Mouse (Mus musculus) small intestine, adult 2 months (tissue): ENCODE results near the gene Rbks. TPM values are rescaled to one million over a fixed set of nuclear protein-coding genes. Genes with fewer than 3 reads are reported as not detected.
A peak's percentile ranks its signal among the peaks of the same experiment; 100 is the strongest.

Experiments used
- H3K27ac ChIP-seq: fragments of 200-500 bp; 2 replicates; pipeline ENCODE4 v1.5.1; 2012; ENCODE audit warnings: low read depth, low read length, control low read depth, inconsistent platforms; ENCODE audit not compliant: insufficient read depth
- H3K27me3 ChIP-seq: fragments of 200-500 bp; 2 replicates; pipeline ENCODE4 v1.6.1; 2012; ENCODE audit warnings: mild to moderate bottlenecking, moderate library complexity, low read length, inconsistent platforms; ENCODE audit not compliant: control insufficient read depth, insufficient read depth
- H3K36me3 ChIP-seq: fragments of 200-500 bp; 2 replicates; pipeline ENCODE4 v1.6.1; 2012; ENCODE audit warnings: mild to moderate bottlenecking, low read length, control low read depth, inconsistent platforms; ENCODE audit not compliant: control insufficient read depth, insufficient read depth
- H3K4me1 ChIP-seq: fragments of 200-500 bp; 2 replicates; pipeline ENCODE4 v1.6.1; 2012; ENCODE audit warnings: low read length, inconsistent platforms, mixed read lengths; ENCODE audit not compliant: control insufficient read depth, insufficient read depth, insufficient read length
- H3K4me3 ChIP-seq: fragments of 200-500 bp; 2 replicates; pipeline ENCODE4 v1.5.1; 2012; ENCODE audit warnings: low read depth, mild to moderate bottlenecking, control low read depth, inconsistent platforms, low read length, moderate library complexity
- CTCF ChIP-seq: fragments of 200-500 bp; IDR thresholded peaks from 2 replicates; pipeline ENCODE4 v1.5.1; 2012; ENCODE audit warnings: low read depth, mild to moderate bottlenecking, control low read depth, inconsistent platforms, low read length, moderate library complexity, mixed read lengths; ENCODE audit not compliant: insufficient replicate concordance, insufficient read length; ENCODE audit errors: extremely low read depth
- POLR2A ChIP-seq: fragments of 200-500 bp; IDR thresholded peaks from 2 replicates; pipeline ENCODE4 v1.6.1; 2012; ENCODE audit warnings: low read depth, mild to moderate bottlenecking, control low read depth, inconsistent platforms, low read length, moderate library complexity
- WGBS: fragments of 180-500 bp; shearing (Covaris S2); methylation state at CpG from one replicate; pipeline ENCODE4 v1.1.7; 2018; 5-methylcytosine and 5-hydroxymethylcytosine counted together
- polyA plus RNA-seq: library from polyadenylated mRNA; depleted of rRNA; stranded (reverse); fragments of >200 nt; gene quantifications from 2 replicates; pipeline ENCODE4 v1.2.3, GENCODE M21; 2012

The Rbks gene
- polyA plus RNA-seq, 1 experiment, result 15.5 TPM

- Histone ChIP-seq H3K27me3 (no peaks in the 10 kb centered on the region), H3K36me3 (no peaks in the 10 kb centered on the region), H3K4me1 (peaks cover 6% of the 10 kb centered on the region; the same call in 1 of the 2 replicates), H3K4me3 (no peak overlapping the region), H3K27ac (no peak overlapping the region)
- 78% methylated on average over 4 of the region's 4 CpGs for WGBS
- no peak for TF ChIP-seq POLR2A
- peak; percentile 56; the same call in 1 of the 2 replicates for TF ChIP-seq CTCF
Measured at GRCm38 (mm10) chr5:31598579-31598978, 98.8 kb downstream of the Rbks start.

GRCm38 (mm10) chr5:31598121-31598520 is 99.3 kb downstream of the Rbks start:
- 51% methylated on average over 7 of the region's 7 CpGs for WGBS
- H3K36me3 ChIP-seq, result no peaks in the 10 kb centered on the region
- H3K4me1 ChIP-seq, result peaks cover 6% of the 10 kb centered on the region; the same call in 1 of the 2 replicates
- H3K4me3 ChIP-seq, result no peak overlapping the region
- H3K27me3 ChIP-seq, result no peaks in the 10 kb centered on the region
- TF ChIP-seq CTCF, result no peak
- TF ChIP-seq POLR2A, result no peak
- peak overlapping the region; percentile 75; the same call in 1 of the 2 replicates for H3K27ac ChIP-seq

GRCm38 (mm10) chr5:31597430-31597944 is 99.9 kb downstream of the Rbks start:
- TF ChIP-seq CTCF (no peak), POLR2A (no peak)
- Histone ChIP-seq H3K4me1 (peaks cover 6% of the 10 kb centered on the region; the same call in 1 of the 2 replicates), H3K4me3 (peak overlapping the region; percentile 62; the same call in 1 of the 2 replicates), H3K36me3 (no peaks in the 10 kb centered on the region), H3K27ac (peak overlapping the region; percentile 75), H3K27me3 (no peaks in the 10 kb centered on the region)
- WGBS, result 17% methylated on average over 6 of the region's 6 CpGs

- no peaks in the 10 kb centered on the region for H3K27me3 ChIP-seq
- H3K27ac ChIP-seq, result peak within 1 kb of the TSS; percentile 75
- TF ChIP-seq CTCF (peak; percentile 28; the same call in 1 of the 2 replicates), POLR2A (no peak)
- H3K4me1 ChIP-seq, result peaks cover 4% of the 10 kb centered on the region; the same call in 1 of the 2 replicates
- 4% methylated on average over 26 of the region's 26 CpGs for WGBS
- H3K4me3 ChIP-seq, result peak within 1 kb of the TSS; percentile 62
- no peaks in the 10 kb centered on the region for H3K36me3 ChIP-seq
Measured at GRCm38 (mm10) chr5:31596481-31597429, 100.7 kb downstream of the Rbks start, which contains the start of gene Mrpl33. Gene Mrpl33 (plus strand): TSS chr5:31596935.

DNA sequence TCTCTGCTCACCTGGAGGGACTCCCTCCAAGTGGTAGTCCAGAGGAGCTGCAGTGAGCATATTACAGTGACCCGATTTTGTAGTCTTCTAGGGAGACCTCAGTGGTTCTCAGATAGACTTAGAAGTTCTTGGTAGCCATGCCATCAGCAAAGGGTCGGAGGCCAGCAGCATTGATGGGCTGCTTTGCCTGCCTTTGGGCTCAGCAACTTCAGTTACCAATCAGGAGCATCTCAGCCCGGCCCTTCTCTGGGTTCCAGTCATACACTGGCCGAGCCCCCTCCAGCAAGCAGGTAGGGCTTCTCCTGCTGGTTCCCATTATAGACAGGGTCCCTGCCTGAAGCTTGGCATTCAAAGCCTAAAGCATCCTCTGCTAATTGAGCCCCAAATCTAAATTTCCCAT is 101.6 kb downstream of the Rbks start:
- no peak for TF ChIP-seq POLR2A
- no peak for TF ChIP-seq CTCF
- peaks cover 4% of the 10 kb centered on the region; the same call in 1 of the 2 replicates for H3K4me1 ChIP-seq
- no peaks in the 10 kb centered on the region for H3K27me3 ChIP-seq
- no peak overlapping the region for H3K4me3 ChIP-seq
- no peaks in the 10 kb centered on the region for H3K36me3 ChIP-seq
- WGBS, result 68% methylated on average over 4 of the region's 4 CpGs
- H3K27ac ChIP-seq, result no peak overlapping the region

GRCm38 (mm10) chr5:31591122-31591521 is 106.3 kb downstream of the Rbks start:
- no peak for TF ChIP-seq CTCF
- TF ChIP-seq POLR2A, result no peak
- H3K4me1 ChIP-seq, result no peaks in the 10 kb centered on the region
- no peak overlapping the region for H3K4me3 ChIP-seq
- no peak overlapping the region for H3K27ac ChIP-seq
- H3K27me3 ChIP-seq, result no peaks in the 10 kb centered on the region
- 91% methylated on average over 7 of the region's 7 CpGs for WGBS
- H3K36me3 ChIP-seq, result no peaks in the 10 kb centered on the region
